Mouse (Mus musculus): ENCODE measurements around the gene Prkag2.

Prkag2 gene

GRCm38 (mm10) chr5:24993190-24993589 lies 107.3 kb downstream of the Prkag2 start:
- DNase-seq (ENCODE audit: low read depth), result no peak

GRCm38 (mm10) chr5:24991575-24991974 lies 108.9 kb downstream of the Prkag2 start:
- no peak for DNase-seq (ENCODE audit: low read depth)

- no peak for DNase-seq (ENCODE audit: low read depth)
Observed at GRCm38 (mm10) chr5:24990460-24990859, 110.0 kb downstream of the Prkag2 start.

- no peak for DNase-seq (ENCODE audit: low read depth)
Observed at GRCm38 (mm10) chr5:24989683-24990082, 110.8 kb downstream of the Prkag2 start.

- DNase-seq (ENCODE audit: low read depth), result no peak
Observed at GRCm38 (mm10) chr5:24986956-24987355, 113.5 kb downstream of the Prkag2 start.

- DNase-seq (ENCODE audit: low read depth), result no peak
Observed at GRCm38 (mm10) chr5:24986204-24986940, 114.1 kb downstream of the Prkag2 start.

- no peak for DNase-seq (ENCODE audit: low read depth)
Observed at GRCm38 (mm10) chr5:24985434-24986176, 114.8 kb downstream of the Prkag2 start.

GRCm38 (mm10) chr5:24984157-24984556 lies 116.3 kb downstream of the Prkag2 start:
- no peak for DNase-seq (ENCODE audit: low read depth)

- no peak for DNase-seq (ENCODE audit: low read depth)
Observed at GRCm38 (mm10) chr5:24983539-24983938, 116.9 kb downstream of the Prkag2 start.

GRCm38 (mm10) chr5:24982258-24982657 lies 118.2 kb downstream of the Prkag2 start:
- DNase-seq (ENCODE audit: low read depth), result no peak

- no peak for DNase-seq (ENCODE audit: low read depth)
Observed at GRCm38 (mm10) chr5:24981765-24982164, 118.7 kb downstream of the Prkag2 start.

- DNase-seq (ENCODE audit: low read depth), result no peak
Observed at GRCm38 (mm10) chr5:24979968-24980345, 120.5 kb downstream of the Prkag2 start.

GRCm38 (mm10) chr5:24979312-24979967 lies 121.0 kb downstream of the Prkag2 start:
- no peak for DNase-seq (ENCODE audit: low read depth)

- no peak for DNase-seq (ENCODE audit: low read depth)
Observed at GRCm38 (mm10) chr5:24976907-24977306, 123.5 kb downstream of the Prkag2 start.

GRCm38 (mm10) chr5:24976236-24976635 lies 124.2 kb downstream of the Prkag2 start:
- no peak for DNase-seq (ENCODE audit: low read depth)

GRCm38 (mm10) chr5:24975100-24975499 lies 125.3 kb downstream of the Prkag2 start:
- no peak for DNase-seq (ENCODE audit: low read depth)

GRCm38 (mm10) chr5:24973672-24974225 lies 126.7 kb downstream of the Prkag2 start:
- no peak for DNase-seq (ENCODE audit: low read depth)

GRCm38 (mm10) chr5:24973228-24973627 lies 127.2 kb downstream of the Prkag2 start:
- DNase-seq (ENCODE audit: low read depth), result no peak

GRCm38 (mm10) chr5:24970552-24971275 lies 129.7 kb downstream of the Prkag2 start:
- no peak for DNase-seq (ENCODE audit: low read depth)

GRCm38 (mm10) chr5:24969241-24969880 lies 131.1 kb downstream of the Prkag2 start:
- no peak for DNase-seq (ENCODE audit: low read depth)

- DNase-seq (ENCODE audit: low read depth), result no peak
Observed at GRCm38 (mm10) chr5:24968792-24969191, 131.7 kb downstream of the Prkag2 start.
